Comparison of ENCODE assay signal across 10 mouse cellular contexts in genomic region chr16:34689879-34690278, GRCm38 (mm10). TPM values are rescaled to one million over a fixed set of nuclear protein-coding genes. Genes with fewer than 3 reads are reported as not detected.
DNase-seq lines count a peak whose midpoint lies in the region; ATAC-seq and TF ChIP-seq lines count a peak whose summit lies in the region.
"Had no signal": no experiment of that assay in that cellular context is flagged by ENCODE, and none has a peak within 500 bp of the region (broad histone marks: within the 10 kb centered on the region; RNA-seq: fewer than 3 reads in every experiment).

No protein-coding gene starts in this region.

- H3K4me3 ChIP-seq in kidney, postnatal 0 days (replicated peaks; ENCODE audit: low read depth, low read length): peak overlapping the region; percentile 72
- no peak overlapping the region for H3K4me3 ChIP-seq in kidney, adult 2 months (ENCODE audit: insufficient read depth, low read depth, low read length)
- H3K4me3 ChIP-seq in forebrain, embryonic 13.5 days: peak overlapping the region; percentile 68
- H3K4me3 ChIP-seq in intestine, embryonic 16.5 days (ENCODE audit: low read length): peak overlapping the region; percentile 75; the same call in 1 of the 2 replicates
- H3K4me3 ChIP-seq in neural tube, embryonic 12.5 days: peak overlapping the region; percentile 60; the same call in 1 of the 2 replicates

- TF ChIP-seq POLR2A in kidney, adult 2 months (IDR thresholded peaks at IDR 0.05; ENCODE audit: low read depth, low read length): no peak

- H3K36me3 ChIP-seq in kidney, postnatal 0 days (ENCODE audit: insufficient read depth, low read length): no peaks in the 10 kb centered on the region
- no peaks in the 10 kb centered on the region for H3K36me3 ChIP-seq in kidney, adult 2 months (ENCODE audit: control insufficient read depth, insufficient read depth, low read length)
- H3K36me3 ChIP-seq in forebrain, embryonic 13.5 days (ENCODE audit: poor library complexity, severe bottlenecking): no peaks in the 10 kb centered on the region
- H3K36me3 ChIP-seq in intestine, embryonic 16.5 days (ENCODE audit: control insufficient read depth, insufficient read depth, low read length): no peaks in the 10 kb centered on the region
- H3K36me3 ChIP-seq in neural tube, embryonic 12.5 days: no peaks in the 10 kb centered on the region

- no peak for DNase-seq in kidney, postnatal 0 days (ENCODE audit: low spot score)
- DNase-seq in kidney, adult 2 months: no peak
- no peak for DNase-seq in cerebellum, adult 9-11 months
- no peak for DNase-seq in adrenal gland, postnatal 10 days

- H3K9me3 ChIP-seq in kidney, postnatal 0 days (replicated peaks; ENCODE audit: low read length): no peaks in the 10 kb centered on the region
- no peaks in the 10 kb centered on the region for H3K9me3 ChIP-seq in forebrain, embryonic 13.5 days (replicated peaks)
- no peaks in the 10 kb centered on the region for H3K9me3 ChIP-seq in intestine, embryonic 16.5 days (ENCODE audit: control insufficient read depth, low read length)
- no peaks in the 10 kb centered on the region for H3K9me3 ChIP-seq in neural tube, embryonic 12.5 days

- WGBS in kidney, postnatal 0 days: 69% methylated on average over 3 of the region's 3 CpGs
- WGBS in kidney, adult 2 months: 68% methylated on average over 3 of the region's 3 CpGs
- 67% methylated on average over 3 of the region's 3 CpGs for WGBS in forebrain, embryonic 13.5 days
- 69% methylated on average over 3 of the region's 3 CpGs for WGBS in intestine, embryonic 16.5 days
- 80% methylated on average over 3 of the region's 3 CpGs for WGBS in neural tube, embryonic 12.5 days

- H3K9ac ChIP-seq in kidney, postnatal 0 days (ENCODE audit: low read depth, low read length): no peak overlapping the region
- no peak overlapping the region for H3K9ac ChIP-seq in forebrain, embryonic 13.5 days
- no peak overlapping the region for H3K9ac ChIP-seq in intestine, embryonic 16.5 days (ENCODE audit: low read depth, low read length)
- H3K9ac ChIP-seq in neural tube, embryonic 12.5 days: no peak overlapping the region

- H3K27me3 ChIP-seq in kidney, postnatal 0 days (ENCODE audit: insufficient read depth, low read length): no peaks in the 10 kb centered on the region
- H3K27me3 ChIP-seq in kidney, adult 2 months (replicated peaks; ENCODE audit: control insufficient read depth, insufficient read depth, low read length): no peaks in the 10 kb centered on the region
- no peaks in the 10 kb centered on the region for H3K27me3 ChIP-seq in forebrain, embryonic 13.5 days
- no peaks in the 10 kb centered on the region for H3K27me3 ChIP-seq in intestine, embryonic 16.5 days (replicated peaks; ENCODE audit: control insufficient read depth, insufficient read depth, low read length)
- H3K27me3 ChIP-seq in neural tube, embryonic 12.5 days (replicated peaks): no peaks in the 10 kb centered on the region
- H3K27me3 ChIP-seq: Patski had no signal

- ATAC-seq in kidney, postnatal 0 days (replicated peaks; ENCODE audit: low FRiP score, low read depth): no peak
- ATAC-seq in forebrain, embryonic 13.5 days: peak; percentile 48
- no peak for ATAC-seq in intestine, embryonic 16.5 days
- ATAC-seq in neural tube, embryonic 12.5 days (ENCODE audit: low FRiP score, low read depth): no peak

- no peaks in the 10 kb centered on the region for H3K4me1 ChIP-seq in kidney, postnatal 0 days (replicated peaks; ENCODE audit: insufficient read depth, low read length)
- H3K4me1 ChIP-seq in kidney, adult 2 months (ENCODE audit: control insufficient read depth, insufficient read depth, low read length): 0 out of 2 replicates have a peak, but pooled peaks cover 4% of the 10 kb centered on the region
- H3K4me1 ChIP-seq in forebrain, embryonic 13.5 days: peaks cover 7% of the 10 kb centered on the region
- peaks cover 5% of the 10 kb centered on the region for H3K4me1 ChIP-seq in intestine, embryonic 16.5 days (ENCODE audit: control insufficient read depth, insufficient read depth, low read length)
- H3K4me1 ChIP-seq in neural tube, embryonic 12.5 days: peaks cover 5% of the 10 kb centered on the region; the same call in 1 of the 2 replicates

- 0 out of 2 replicates have a peak overlapping the region, but pooled peaks have one; percentile 88 for H3K27ac ChIP-seq in kidney, postnatal 0 days
- no peak overlapping the region for H3K27ac ChIP-seq in kidney, adult 2 months (ENCODE audit: insufficient read depth, low read depth, low read length)
- no peak overlapping the region for H3K27ac ChIP-seq in forebrain, embryonic 13.5 days
- no peak overlapping the region for H3K27ac ChIP-seq in intestine, embryonic 16.5 days (ENCODE audit: low read length)
- no peak overlapping the region for H3K27ac ChIP-seq in neural tube, embryonic 12.5 days

- no peak for TF ChIP-seq CTCF in kidney, postnatal 0 days (IDR thresholded peaks at IDR 0.05; ENCODE audit: low read depth)
- no peak for TF ChIP-seq CTCF in kidney, adult 2 months (conservative IDR thresholded peaks at IDR 0.05; ENCODE audit: insufficient read depth, insufficient read length, low read depth, low read length)

- peak overlapping the region; percentile 84 for H3K4me2 ChIP-seq in kidney, postnatal 0 days (ENCODE audit: low read length)
- no peak overlapping the region for H3K4me2 ChIP-seq in forebrain, embryonic 13.5 days
- no peak overlapping the region for H3K4me2 ChIP-seq in intestine, embryonic 16.5 days (ENCODE audit: low read depth, low read length)
- peak overlapping the region; percentile 66; the same call in 1 of the 2 replicates for H3K4me2 ChIP-seq in neural tube, embryonic 12.5 days (replicated peaks)

RNA-seq across cellular contexts. Expression of gene Ccdc14, which starts 0.5 kb away (rescaled TPM):
- polyA plus RNA-seq in kidney, postnatal 0 days (2015; fragmentation: Nextera tagmentation; extraction: Ambion mirVana): 4.0 and 4.4 TPM in 2 replicates
- 0.88 and 0.91 TPM in 2 replicates for polyA plus RNA-seq in kidney, adult 2 months (2012; rRNA removed)
- polyA plus RNA-seq in forebrain, embryonic 13.5 days (2015; fragmentation: Nextera tagmentation; extraction: Ambion mirVana): 6.4 and 8.0 TPM in 2 replicates
- 4.2 and 4.5 TPM in 2 replicates for polyA plus RNA-seq in intestine, embryonic 16.5 days (2015; fragmentation: Nextera tagmentation; extraction: Ambion mirVana)
- 6.9 and 7.7 TPM in 2 replicates for polyA plus RNA-seq in neural tube, embryonic 12.5 days (2016; fragmentation: Nextera tagmentation; extraction: Ambion mirVana)
- 1 to 10 TPM; 4.0 to 6.5 TPM for total RNA-seq in adrenal gland, postnatal 10 days (2021)

RNA-seq across cellular contexts. Expression of gene Ropn1, which starts 40.2 kb away (rescaled TPM):
- polyA plus RNA-seq in kidney, postnatal 0 days (2015; fragmentation: Nextera tagmentation; extraction: Ambion mirVana): not detected in 2 replicates
- polyA plus RNA-seq in kidney, adult 2 months (2012; rRNA removed): 0.41 TPM in 1 of 2 replicates, not detected in the other
- not detected in 2 replicates for polyA plus RNA-seq in forebrain, embryonic 13.5 days (2015; fragmentation: Nextera tagmentation; extraction: Ambion mirVana)
- polyA plus RNA-seq in intestine, embryonic 16.5 days (2015; fragmentation: Nextera tagmentation; extraction: Ambion mirVana): not detected in 2 replicates
- polyA plus RNA-seq in neural tube, embryonic 12.5 days (2016; fragmentation: Nextera tagmentation; extraction: Ambion mirVana): not detected in 2 replicates
- total RNA-seq in adrenal gland, postnatal 10 days (2021): not detected
- total RNA-seq: gastrocnemius, adult 18-20 months had no signal
- polyA plus RNA-seq: liver, embryonic 14.5 days; Patski had no signal

RNA-seq across cellular contexts. Expression of gene Mylk, which starts 55.1 kb away (rescaled TPM):
- polyA plus RNA-seq in kidney, postnatal 0 days (2015; fragmentation: Nextera tagmentation; extraction: Ambion mirVana): 67.3 and 68.5 TPM in 2 replicates
- 64.7 and 77.2 TPM in 2 replicates for polyA plus RNA-seq in kidney, adult 2 months (2012; rRNA removed)
- 3.7 TPM in 2 replicates for polyA plus RNA-seq in forebrain, embryonic 13.5 days (2015; fragmentation: Nextera tagmentation; extraction: Ambion mirVana)
- polyA plus RNA-seq in intestine, embryonic 16.5 days (2015; fragmentation: Nextera tagmentation; extraction: Ambion mirVana): 393 and 397 TPM in 2 replicates
- polyA plus RNA-seq in neural tube, embryonic 12.5 days (2016; fragmentation: Nextera tagmentation; extraction: Ambion mirVana): 5.1 and 6.3 TPM in 2 replicates
- 10 to 100 TPM; 46.5 to 48.0 TPM for total RNA-seq in adrenal gland, postnatal 10 days (2021)

Comparison
In these comparisons a context has a peak if more than half of its experiments do, and no peak if none do; other contexts are left out.
1. H3K4me2 ChIP-seq: peak in kidney, postnatal 0 days (single experiment) and neural tube, embryonic 12.5 days (single experiment); none in forebrain, embryonic 13.5 days (single experiment) and intestine, embryonic 16.5 days (single experiment).